Mouse (Mus musculus) embryonic stem cell, embryonic (primary cell): ENCODE results near the gene Hoxd12.

Experiments
- CTCF ChIA-PET, 4 experiments: fragments of 300-600 bp in 2 of 4; fragments of 350-600 bp in 2 of 4; sonication (Branson Sonifier 250); formaldehyde crosslinking; loops; one replicate each; lab custom pipeline; 2022; ENCODE audit warnings: inconsistent platforms in 2 of 4; lab: Charles Lee
- POLR2A ChIA-PET, 4 experiments: fragments of 300-600 bp in 2 of 4; fragments of 350-600 bp in 2 of 4; sonication (Branson Sonifier 250); formaldehyde crosslinking; loops; one replicate each; lab custom pipeline; 2022; ENCODE audit warnings: antibody characterized with exemption in 4 of 4, inconsistent platforms in 1 of 4; lab: Charles Lee

The Hoxd12 gene

GRCm38 (mm10) chr2:74722949-74723348 lies 48.1 kb downstream of the Hoxd12 start:
- POLR2A ChIA-PET = interaction anchor here in 1 of 4 experiments (1.4 kb wide), 1 partner anchor 11 kb away, joined by 4 read pairs; the partner anchor contains the start of genes Hoxd3 and Hoxd4
- CTCF ChIA-PET = interaction anchor here in 1 of 4 experiments (1.1 kb wide), 1 partner anchor 15 kb away, joined by 3 read pairs; no protein-coding TSS in a partner anchor

- POLR2A ChIA-PET = interaction anchor here in 1 of 4 experiments (1.4 kb wide), 1 partner anchor 12 kb away, joined by 4 read pairs; the partner anchor contains the start of genes Hoxd3 and Hoxd4
- CTCF ChIA-PET = interaction anchor here in 1 of 4 experiments (1.0 to 1.3 kb wide), 2 partner anchors 8 to 22 kb away, joined by 3 to 5 read pairs; no protein-coding TSS in a partner anchor
Observed at GRCm38 (mm10) chr2:74724244-74725015, 49.6 kb downstream of the Hoxd12 start.

GRCm38 (mm10) chr2:74725171-74725570 lies 50.4 kb downstream of the Hoxd12 start:
- CTCF ChIA-PET = no interaction called here
- POLR2A ChIA-PET = no interaction called here

GRCm38 (mm10) chr2:74726551-74726950 lies 51.7 kb downstream of the Hoxd12 start, which contains the start of gene Gm28230:
TSS of gene Gm28230 (plus strand) at chr2:74726728.
- ChIA-PET CTCF (no interaction called here), POLR2A (no interaction called here)

- CTCF ChIA-PET = interaction anchor here in 2 of 4 experiments (0.6 to 0.7 kb wide), 2 partner anchors 237 to 282 kb away, joined by 5 to 8 read pairs; no protein-coding TSS in a partner anchor
- POLR2A ChIA-PET = interaction anchor here in 3 of 4 experiments (0.6 to 1.5 kb wide), 3 partner anchors 21 to 1110 kb away, joined by 3 to 6 read pairs (median 3); no protein-coding TSS in a partner anchor
Observed at GRCm38 (mm10) chr2:74726973-74727639, 52.3 kb downstream of the Hoxd12 start.
